Comparison of ENCODE assay signal across 36 mouse cellular contexts in genomic region chr16:58738800-58739199, GRCm38 (mm10). TPM values are rescaled to one million over a fixed set of nuclear protein-coding genes. Genes with fewer than 3 reads are reported as not detected.
DNase-seq lines count a peak whose midpoint lies in the region; ATAC-seq lines count a peak whose summit lies in the region.
"Had no signal": no experiment of that assay in that cellular context is flagged by ENCODE, and none has a peak within 500 bp of the region (broad histone marks: within the 10 kb centered on the region; RNA-seq: fewer than 3 reads in every experiment).

No protein-coding gene starts in this region.

- peaks cover 10% of the 10 kb centered on the region; the same call in 1 of the 2 replicates for H3K36me3 ChIP-seq in forebrain, embryonic 14.5 days (ENCODE audit: control insufficient read depth, insufficient read depth, low read length)

- H3K4me3 ChIP-seq in forebrain, embryonic 14.5 days (ENCODE audit: low read depth, low read length) = no peak overlapping the region
- H3K4me3 ChIP-seq: embryonic facial prominence, embryonic 10.5 days; embryonic facial prominence, embryonic 15.5 days; hindbrain, embryonic 13.5 days; midbrain, embryonic 13.5 days had no signal

- no peak overlapping the region for H3K9ac ChIP-seq in forebrain, embryonic 14.5 days (ENCODE audit: low read length)
- H3K9ac ChIP-seq: embryonic facial prominence, embryonic 15.5 days; hindbrain, embryonic 13.5 days; lung, embryonic 14.5 days; midbrain, embryonic 13.5 days had no signal

- 92% methylated on average over 1 of the region's 1 CpGs for WGBS in forebrain, embryonic 14.5 days

- DNase-seq in ES-CJ7 (ENCODE audit: low read depth, low spot score) = peak; percentile 17
- DNase-seq in c-Kit-negative CD71-positive TER-119-positive erythroid progenitor cells, embryonic 14.5 days (ENCODE audit: low read depth, low spot score) = peak; percentile 40
- no peak for DNase-seq in forebrain, embryonic 14.5 days (ENCODE audit: low spot score)
- DNase-seq in kidney, postnatal 36 days = no peak
- DNase-seq in spleen, adult 12 weeks (ENCODE audit: low spot score) = no peak
- DNase-seq: adrenal gland, postnatal 14 days; cerebellum, adult 8-10 months; cerebellum, postnatal 25 days; gastrocnemius, postnatal 10 days; heart, adult 11 months; heart, postnatal 4 days; kidney, adult 8-10 months; layer of hippocampus, adult 9-11 months; lung, embryonic 14.5 days; lung, postnatal 14 days; thymus, adult 18-20 months; thymus, postnatal 36 days had no signal

- H3K27me3 ChIP-seq in forebrain, embryonic 14.5 days (replicated peaks; ENCODE audit: control insufficient read depth, insufficient read depth, low read length) = no peaks in the 10 kb centered on the region
- H3K27me3 ChIP-seq: embryonic facial prominence, embryonic 15.5 days; hindbrain, embryonic 13.5 days; midbrain, embryonic 13.5 days had no signal

- H3K4me1 ChIP-seq in forebrain, embryonic 14.5 days (ENCODE audit: control insufficient read depth, insufficient read depth, low read length) = no peaks in the 10 kb centered on the region
- H3K4me1 ChIP-seq: embryonic facial prominence, embryonic 10.5 days; embryonic facial prominence, embryonic 15.5 days; hindbrain, embryonic 13.5 days; midbrain, embryonic 13.5 days had no signal

- H3K4me2 ChIP-seq in forebrain, embryonic 14.5 days (ENCODE audit: low read length) = no peak overlapping the region
- H3K4me2 ChIP-seq: embryonic facial prominence, embryonic 15.5 days; heart, embryonic 11.5 days; hindbrain, embryonic 13.5 days; lung, embryonic 14.5 days; midbrain, embryonic 13.5 days had no signal

- no peak overlapping the region for H3K27ac ChIP-seq in forebrain, embryonic 14.5 days (ENCODE audit: low read depth, low read length)
- H3K27ac ChIP-seq: embryonic facial prominence, embryonic 10.5 days; embryonic facial prominence, embryonic 15.5 days; hindbrain, embryonic 13.5 days; kidney, postnatal 0 days; midbrain, embryonic 13.5 days had no signal

- ATAC-seq in granulocyte monocyte progenitor cell, adult 5-6 weeks (replicated peaks; ENCODE audit: poor library complexity, severe bottlenecking) = peak; percentile 30; the same call in 1 of the 2 replicates
- peak; percentile 63; the same call in 1 of the 2 replicates for ATAC-seq in megakaryocyte, adult 5-6 weeks (ENCODE audit: poor library complexity, severe bottlenecking)
- no peak for ATAC-seq in forebrain, embryonic 14.5 days
- ATAC-seq: intestine, embryonic 16.5 days; midbrain, embryonic 13.5 days had no signal

- no peaks in the 10 kb centered on the region for H3K9me3 ChIP-seq in forebrain, embryonic 14.5 days (replicated peaks; ENCODE audit: control insufficient read depth, low read length)
- H3K9me3 ChIP-seq: embryonic facial prominence, embryonic 10.5 days; embryonic facial prominence, embryonic 15.5 days; hindbrain, embryonic 13.5 days; midbrain, embryonic 13.5 days had no signal

RNA-seq across cellular contexts. Expression of gene Cldnd1, which starts 11.1 kb away (rescaled TPM):
- total RNA-seq in granulocyte monocyte progenitor cell, adult 5-6 weeks (2014; fragmentation: Nextera tagmentation) = 27.8 and 57.0 TPM in 2 replicates
- total RNA-seq in granulocyte monocyte progenitor cell, adult 5-6 weeks (2017) = 13.4 and 23.7 TPM in 2 replicates
- total RNA-seq in megakaryocyte, adult 5-6 weeks (2015) = 65.0 and 74.3 TPM in 2 replicates
- 16.9 and 25.2 TPM in 2 replicates for total RNA-seq in megakaryocyte, adult 5-6 weeks (2017)
- 134 and 145 TPM in 2 replicates for polyA plus RNA-seq in forebrain, embryonic 14.5 days (2014; fragmentation: Nextera tagmentation; extraction: Ambion mirVana)

RNA-seq across cellular contexts. Expression of gene Gpr15, which starts 19.9 kb away (rescaled TPM):
- total RNA-seq in granulocyte monocyte progenitor cell, adult 5-6 weeks (2014; fragmentation: Nextera tagmentation) = 0.92 TPM in 1 of 2 replicates, not detected in the other
- 0.77 and 0.78 TPM in 2 replicates for total RNA-seq in granulocyte monocyte progenitor cell, adult 5-6 weeks (2017)
- total RNA-seq in megakaryocyte, adult 5-6 weeks (2015) = 1.8 and 3.1 TPM in 2 replicates
- 4.2 and 6.7 TPM in 2 replicates for total RNA-seq in megakaryocyte, adult 5-6 weeks (2017)
- not detected in 2 replicates for polyA plus RNA-seq in forebrain, embryonic 14.5 days (2014; fragmentation: Nextera tagmentation; extraction: Ambion mirVana)
- total RNA-seq: adrenal gland, postnatal 14 days; ES-E14; gastrocnemius, postnatal 10 days; heart, postnatal 4 days; left cerebral cortex, postnatal 10 days; liver, adult 2 months; monocyte, adult 5-6 weeks had no signal
- polyA plus RNA-seq: embryonic facial prominence, embryonic 10.5 days; heart, embryonic 11.5 days; hindbrain, embryonic 13.5 days; kidney, postnatal 0 days; limb, embryonic 11.5 days; lung, embryonic 14.5 days; midbrain, embryonic 13.5 days; neural tube, embryonic 14.5 days; small intestine, adult 2 months; stomach, embryonic 16.5 days had no signal

RNA-seq across cellular contexts. Expression of gene Olfr172, which starts 24.2 kb away (rescaled TPM):
- not detected in 2 replicates for total RNA-seq in granulocyte monocyte progenitor cell, adult 5-6 weeks (2014; fragmentation: Nextera tagmentation)
- not detected in 2 replicates for total RNA-seq in granulocyte monocyte progenitor cell, adult 5-6 weeks (2017)
- not detected in 2 replicates for total RNA-seq in megakaryocyte, adult 5-6 weeks (2015)
- total RNA-seq in megakaryocyte, adult 5-6 weeks (2017) = not detected in 2 replicates
- not detected in 2 replicates for polyA plus RNA-seq in forebrain, embryonic 14.5 days (2014; fragmentation: Nextera tagmentation; extraction: Ambion mirVana)
- total RNA-seq: adrenal gland, postnatal 14 days; ES-E14; gastrocnemius, postnatal 10 days; heart, postnatal 4 days; left cerebral cortex, postnatal 10 days; liver, adult 2 months; monocyte, adult 5-6 weeks had no signal
- polyA plus RNA-seq: embryonic facial prominence, embryonic 10.5 days; embryonic facial prominence, embryonic 15.5 days; heart, embryonic 11.5 days; heart, embryonic 16.5 days; hindbrain, embryonic 13.5 days; intestine, embryonic 16.5 days; kidney, postnatal 0 days; large intestine, adult 2 months; limb, embryonic 11.5 days; liver, adult 2 months; lung, embryonic 14.5 days; midbrain, embryonic 13.5 days; neural tube, embryonic 14.5 days; small intestine, adult 2 months; stomach, embryonic 16.5 days had no signal

Comparison
In these comparisons a context has a peak if more than half of its experiments do, and no peak if none do; other contexts are left out.
1. DNase-seq: peak in ES-CJ7 (single experiment) and c-Kit-negative CD71-positive TER-119-positive erythroid progenitor cells, embryonic 14.5 days (single experiment); none in forebrain, embryonic 14.5 days (single experiment), kidney, postnatal 36 days (0 of 2) and spleen, adult 12 weeks (single experiment).